Mouse (Mus musculus): ENCODE results near the gene Sdr42e1. TPM values are rescaled to one million over a fixed set of nuclear protein-coding genes. Genes with fewer than 3 reads are reported as not detected.

The Sdr42e1 gene
- polyA plus RNA-seq, 1 experiment: not detected

DNA sequence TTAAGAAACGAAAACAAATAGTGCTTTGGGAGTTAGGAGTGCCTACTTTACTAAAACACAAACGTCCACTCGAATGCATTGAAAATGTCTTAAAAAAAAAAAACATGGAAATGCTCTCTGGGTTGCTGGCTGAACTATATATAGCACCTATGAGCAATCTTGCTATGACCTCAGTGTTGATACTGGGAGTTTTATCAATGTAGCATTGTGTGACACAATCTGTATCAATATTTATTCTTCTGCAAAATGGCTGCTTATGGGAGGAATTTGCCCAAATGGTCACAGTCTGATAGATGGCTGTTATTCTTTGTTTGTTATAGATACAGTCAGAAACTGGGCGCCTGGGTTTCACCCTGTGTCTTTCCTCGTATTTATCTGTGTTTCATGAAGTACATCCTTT is 28.0 kb downstream of the Sdr42e1 start:
- Histone ChIP-seq H3K4me3 (ENCODE audit: insufficient read depth, low read depth, low read length) (no peak overlapping the region), H3K27ac (ENCODE audit: insufficient read depth, low read depth, low read length) (no peak overlapping the region), H3K4me1 (ENCODE audit: control insufficient read depth, insufficient read depth, low read length) (no peaks in the 10 kb centered on the region)
- TF ChIP-seq POLR2A (IDR thresholded peaks at IDR 0.05; ENCODE audit: insufficient read depth, low read depth, low read length): no peak
- TF ChIP-seq CTCF (IDR thresholded peaks at IDR 0.05; ENCODE audit: insufficient read depth, low read depth, low read length): no peak
- WGBS: 57% methylated on average over 5 of the region's 5 CpGs

DNA sequence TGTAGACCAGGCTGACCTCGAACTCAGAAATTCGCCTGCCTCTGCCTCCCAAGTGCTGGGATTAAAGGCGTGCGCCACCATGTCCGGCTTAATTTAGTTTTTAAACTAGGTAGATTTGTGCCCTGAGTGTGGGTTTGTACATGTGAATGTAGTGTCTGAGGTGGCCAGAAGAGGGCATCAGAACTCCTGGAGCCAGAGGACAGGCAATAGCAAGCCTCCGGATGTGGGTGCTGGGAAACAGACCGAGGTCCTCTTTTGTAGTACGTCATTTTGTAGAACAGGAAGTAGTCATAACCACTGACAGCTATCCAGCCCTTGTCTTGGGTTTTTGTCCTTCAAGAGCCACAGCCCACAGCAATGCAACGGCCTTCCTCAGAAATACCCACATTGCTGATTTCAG is 33.9 kb downstream of the Sdr42e1 start:
- no peak for TF ChIP-seq POLR2A (IDR thresholded peaks at IDR 0.05; ENCODE audit: insufficient read depth, low read depth, low read length)
- no peak for TF ChIP-seq CTCF (IDR thresholded peaks at IDR 0.05; ENCODE audit: insufficient read depth, low read depth, low read length)
- Histone ChIP-seq H3K4me3 (ENCODE audit: insufficient read depth, low read depth, low read length) (no peak overlapping the region), H3K27ac (ENCODE audit: insufficient read depth, low read depth, low read length) (no peak overlapping the region), H3K4me1 (ENCODE audit: control insufficient read depth, insufficient read depth, low read length) (no peaks in the 10 kb centered on the region; the same call in 1 of the 2 replicates)
- 98% methylated on average over 9 of the region's 9 CpGs for WGBS

DNA sequence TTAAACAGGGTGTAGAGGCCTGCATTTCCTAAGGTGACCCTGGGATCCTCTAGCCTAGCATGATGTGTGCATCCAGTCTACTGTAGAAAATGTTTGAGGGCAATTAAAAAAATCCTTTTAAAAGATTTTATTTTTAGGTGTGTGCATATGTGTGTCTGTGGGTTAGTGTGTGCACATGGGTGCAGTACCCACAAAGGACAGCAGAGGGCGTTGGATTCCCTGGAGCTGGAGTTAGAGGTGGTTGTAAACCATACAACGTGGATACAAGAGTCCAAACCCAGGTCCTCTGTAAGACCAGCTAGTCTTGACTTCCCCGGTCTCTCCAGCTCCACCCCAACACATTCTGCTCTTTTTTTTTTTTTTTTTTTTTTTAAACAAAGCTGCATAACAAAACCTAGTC is 36.0 kb downstream of the Sdr42e1 start:
- 64% methylated on average over 3 of the region's 3 CpGs for WGBS
- H3K4me1 ChIP-seq (ENCODE audit: control insufficient read depth, insufficient read depth, low read length): no peaks in the 10 kb centered on the region; the same call in 1 of the 2 replicates
- no peak overlapping the region for H3K4me3 ChIP-seq (ENCODE audit: insufficient read depth, low read depth, low read length)
- no peak overlapping the region for H3K27ac ChIP-seq (ENCODE audit: insufficient read depth, low read depth, low read length)
- no peak for TF ChIP-seq CTCF (IDR thresholded peaks at IDR 0.05; ENCODE audit: insufficient read depth, low read depth, low read length)
- no peak for TF ChIP-seq POLR2A (IDR thresholded peaks at IDR 0.05; ENCODE audit: insufficient read depth, low read depth, low read length)

DNA sequence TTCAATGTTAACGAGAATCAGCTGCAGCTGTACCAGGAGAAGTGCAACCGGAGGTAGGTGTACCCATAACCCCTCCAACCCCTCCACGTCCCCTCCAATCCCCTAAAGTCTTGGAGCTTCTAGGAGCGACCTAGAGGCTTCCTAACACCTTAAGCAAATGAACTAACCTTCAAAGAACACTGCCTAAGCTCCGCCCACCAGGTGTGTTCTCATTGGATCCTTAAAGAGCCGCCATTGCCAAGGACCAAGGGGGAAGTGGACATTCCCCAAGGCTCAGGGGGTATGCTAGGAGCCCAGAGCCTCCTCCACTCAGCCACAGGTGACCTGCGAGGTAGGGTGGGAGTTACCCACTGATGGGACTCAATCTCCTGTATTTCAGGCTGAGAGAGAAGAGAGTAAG is 39.1 kb downstream of the Sdr42e1 start:
- 91% methylated on average over 7 of the region's 7 CpGs for WGBS
- H3K4me1 ChIP-seq (ENCODE audit: control insufficient read depth, insufficient read depth, low read length): no peaks in the 10 kb centered on the region; the same call in 1 of the 2 replicates
- TF ChIP-seq CTCF (IDR thresholded peaks at IDR 0.05; ENCODE audit: insufficient read depth, low read depth, low read length) (no peak), POLR2A (IDR thresholded peaks at IDR 0.05; ENCODE audit: insufficient read depth, low read depth, low read length) (no peak)
- no peak overlapping the region for H3K27ac ChIP-seq (ENCODE audit: insufficient read depth, low read depth, low read length)
- H3K4me3 ChIP-seq (ENCODE audit: insufficient read depth, low read depth, low read length): no peak overlapping the region

DNA sequence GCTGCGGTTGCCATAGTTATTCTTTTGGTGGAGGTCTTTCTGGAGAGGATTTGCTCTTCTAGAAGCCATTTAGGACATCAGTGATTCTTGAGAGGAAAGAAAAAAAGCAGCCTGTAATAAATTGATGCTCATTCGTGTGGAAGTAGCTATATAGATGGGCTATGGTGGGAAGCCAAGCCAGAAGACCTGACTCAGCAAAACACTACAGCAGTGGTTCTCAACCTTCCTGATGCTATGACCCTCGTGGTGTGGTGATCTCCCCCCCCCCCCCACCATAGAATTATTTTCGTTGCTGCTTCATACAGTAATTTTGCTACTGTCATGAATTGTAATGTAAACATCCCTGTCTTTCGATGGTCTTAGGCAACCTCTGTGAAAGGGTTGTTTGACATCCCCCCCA is 41.0 kb downstream of the Sdr42e1 start:
- no peaks in the 10 kb centered on the region for H3K4me1 ChIP-seq (ENCODE audit: control insufficient read depth, insufficient read depth, low read length)
- TF ChIP-seq CTCF (IDR thresholded peaks at IDR 0.05; ENCODE audit: insufficient read depth, low read depth, low read length) (no peak), POLR2A (IDR thresholded peaks at IDR 0.05; ENCODE audit: insufficient read depth, low read depth, low read length) (no peak)

DNA sequence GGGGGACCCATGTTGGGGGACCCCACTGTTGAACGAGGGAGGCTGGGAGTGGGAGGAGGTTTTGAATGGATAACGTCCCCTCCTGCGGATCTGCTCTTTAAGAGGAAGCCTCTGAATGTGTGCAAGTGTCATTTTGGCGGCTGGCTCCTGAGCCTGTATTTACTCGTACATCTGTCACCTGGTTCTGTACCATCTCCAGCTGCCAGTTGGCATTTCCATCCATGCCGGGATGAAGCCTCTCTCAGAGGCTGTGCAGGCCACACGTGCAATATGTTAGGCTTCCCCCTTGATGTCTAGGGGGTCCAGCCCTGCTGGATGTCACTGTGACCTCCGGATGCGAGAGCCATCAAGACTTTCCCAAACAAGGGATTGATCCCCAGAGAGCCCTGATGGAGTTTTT is 46.4 kb downstream of the Sdr42e1 start:
- WGBS: 69% methylated on average over 9 of the region's 9 CpGs
- no peak overlapping the region for H3K4me3 ChIP-seq (ENCODE audit: insufficient read depth, low read depth, low read length)
- H3K4me1 ChIP-seq (ENCODE audit: control insufficient read depth, insufficient read depth, low read length): no peaks in the 10 kb centered on the region
- no peak overlapping the region for H3K27ac ChIP-seq (ENCODE audit: insufficient read depth, low read depth, low read length)
- no peak for TF ChIP-seq POLR2A (IDR thresholded peaks at IDR 0.05; ENCODE audit: insufficient read depth, low read depth, low read length)
- TF ChIP-seq CTCF (IDR thresholded peaks at IDR 0.05; ENCODE audit: insufficient read depth, low read depth, low read length): no peak

More for the DNA sequence above, 41.0 kb downstream of the Sdr42e1 start:
- WGBS: 83% methylated on average over 5 of the region's 5 CpGs
- Histone ChIP-seq H3K4me3 (ENCODE audit: insufficient read depth, low read depth, low read length) (no peak overlapping the region), H3K27ac (ENCODE audit: insufficient read depth, low read depth, low read length) (no peak overlapping the region)

DNA sequence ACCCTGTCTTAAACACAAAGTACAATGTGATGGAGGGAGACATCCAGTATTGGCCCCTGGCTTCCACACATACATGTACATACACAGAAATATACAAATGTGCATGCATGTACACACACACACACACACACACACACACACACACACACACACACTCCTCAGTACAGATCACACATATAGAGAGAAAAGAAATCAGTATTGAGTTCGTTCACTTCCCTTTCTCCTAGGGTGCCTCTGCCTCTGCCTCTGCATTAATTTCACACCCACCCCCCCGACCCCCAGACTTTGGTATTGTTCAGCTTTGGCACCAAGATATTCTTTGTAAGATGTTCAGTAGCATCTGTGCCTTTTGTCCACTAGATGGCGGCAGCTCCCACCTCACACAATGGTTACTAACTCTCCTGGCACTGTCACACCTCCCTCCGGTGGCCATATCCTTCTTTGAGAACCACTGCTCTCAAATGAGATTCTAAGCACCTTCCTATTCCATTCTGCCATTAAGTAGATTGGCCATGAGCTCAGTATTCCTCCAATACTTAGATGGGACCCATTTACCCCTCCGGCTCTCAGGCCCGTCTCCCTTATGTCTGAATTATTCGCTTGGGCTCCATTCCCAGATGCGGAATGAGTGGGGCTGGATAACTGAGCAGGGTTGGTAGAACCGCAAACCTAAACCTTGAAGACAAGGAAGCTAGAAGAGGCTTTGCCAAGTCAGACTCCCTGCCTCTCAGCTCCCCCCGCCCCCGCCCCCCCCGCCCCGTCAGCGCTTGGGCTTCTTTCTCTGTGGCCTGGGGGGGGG is 47.2 kb downstream of the Sdr42e1 start:
- H3K27ac ChIP-seq (ENCODE audit: insufficient read depth, low read depth, low read length): no peak overlapping the region
- H3K4me1 ChIP-seq (ENCODE audit: control insufficient read depth, insufficient read depth, low read length): no peaks in the 10 kb centered on the region
- H3K4me3 ChIP-seq (ENCODE audit: insufficient read depth, low read depth, low read length): no peak overlapping the region
- WGBS: 36% methylated on average over 13 of the region's 14 CpGs
- TF ChIP-seq CTCF (IDR thresholded peaks at IDR 0.05; ENCODE audit: insufficient read depth, low read depth, low read length) (0 out of 2 replicates have a peak, but pooled peaks have one; percentile 23), POLR2A (IDR thresholded peaks at IDR 0.05; ENCODE audit: insufficient read depth, low read depth, low read length) (no peak)

DNA sequence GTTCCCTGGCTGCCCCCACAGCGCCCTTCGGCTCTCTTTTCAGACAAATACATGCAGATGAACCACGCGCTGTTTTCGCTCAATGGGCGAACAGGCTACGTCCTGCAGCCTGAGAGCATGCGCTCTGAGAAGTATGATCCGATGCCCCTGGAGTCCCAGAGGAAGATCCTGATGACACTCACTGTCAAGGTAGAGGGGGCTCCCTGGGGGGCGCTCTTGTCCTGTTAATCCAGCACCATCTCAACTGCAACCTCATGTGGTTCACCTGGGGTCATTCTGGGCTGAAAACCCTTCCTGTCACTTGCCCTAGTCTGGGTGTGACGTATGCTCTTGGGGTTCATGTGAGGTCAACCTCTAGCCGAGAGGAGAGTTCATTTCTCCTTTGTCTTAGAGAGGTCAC is 60.6 kb downstream of the Sdr42e1 start:
- 88% methylated on average over 12 of the region's 12 CpGs for WGBS
- Histone ChIP-seq H3K4me1 (ENCODE audit: control insufficient read depth, insufficient read depth, low read length) (no peaks in the 10 kb centered on the region), H3K27ac (ENCODE audit: insufficient read depth, low read depth, low read length) (no peak overlapping the region), H3K4me3 (ENCODE audit: insufficient read depth, low read depth, low read length) (no peak overlapping the region)
- no peak for TF ChIP-seq POLR2A (IDR thresholded peaks at IDR 0.05; ENCODE audit: insufficient read depth, low read depth, low read length)
- no peak for TF ChIP-seq CTCF (IDR thresholded peaks at IDR 0.05; ENCODE audit: insufficient read depth, low read depth, low read length)

Other genes with a start within 250 kb of the Sdr42e1 start
- not detected in 2 replicates for gene Plcg2, start 175.4 kb downstream of the Sdr42e1 start, polyA plus RNA-seq (2012; ENCODE audit: insufficient read depth, insufficient read length, low replicate concordance, missing spikeins)
- not detected in 2 replicates for gene Hsd17b2, start 28.2 kb upstream of the Sdr42e1 start, polyA plus RNA-seq (2012; ENCODE audit: insufficient read depth, insufficient read length, low replicate concordance, missing spikeins)
- gene Mphosph6, start 128.3 kb upstream of the Sdr42e1 start, polyA plus RNA-seq (2012; ENCODE audit: insufficient read depth, insufficient read length, low replicate concordance, missing spikeins): not detected in 2 replicates

Data from olfactory bulb, adult 2 months (tissue).